Mouse (Mus musculus) layer of hippocampus, adult 18-20 months (tissue): ENCODE measurements around the gene Clic6. TPM values are rescaled to one million over a fixed set of nuclear protein-coding genes. Genes with fewer than 3 reads are reported as not detected.
"Not testable (repeated sequence)": the region's sequence is repeated elsewhere in the genome, so short reads cannot be mapped to it uniquely, and the experiment has no call there.

Source experiments
- DNase-seq, 2 experiments: peaks; one replicate each; pipeline ENCODE4 v3.0.0; 2022; ENCODE audit warnings: low spot score in 2 of 2
- total RNA-seq, 2 experiments: library from RNA; stranded (reverse); gene quantifications; 2 replicates each; pipeline ENCODE4 v1.2.3; 2021

Gene Clic6
- total RNA-seq, 2 experiments from 2014 or later, result 3.1 to 4.1 TPM

DNA sequence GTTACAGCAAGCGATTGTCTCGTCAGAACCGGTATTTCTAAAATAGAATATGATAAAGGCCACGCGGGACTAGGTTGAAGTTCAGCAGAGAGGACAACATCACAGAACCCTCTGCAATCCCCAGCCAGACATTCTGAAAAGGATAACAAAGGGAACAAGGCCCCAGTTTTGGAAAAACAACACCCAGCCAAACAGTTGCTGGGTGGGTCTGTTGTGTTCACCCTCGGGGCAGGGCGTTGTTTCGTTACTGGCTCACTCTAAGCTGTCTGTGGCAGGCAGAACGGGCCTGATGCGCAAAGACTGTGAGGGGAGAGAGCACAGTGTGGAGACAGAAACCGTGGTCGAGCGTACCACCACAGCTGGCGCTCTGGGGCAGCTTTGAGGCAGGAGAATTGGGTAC lies 17.1 kb upstream of the Clic6 start:
- no peak for DNase-seq

GRCm38 (mm10) chr16:92470706-92471105 lies 14.8 kb upstream of the Clic6 start, which contains the start of gene Rcan1:
Gene Rcan1, minus strand, starts transcription at chr16:92470867.
- DNase-seq, result no peak

DNA sequence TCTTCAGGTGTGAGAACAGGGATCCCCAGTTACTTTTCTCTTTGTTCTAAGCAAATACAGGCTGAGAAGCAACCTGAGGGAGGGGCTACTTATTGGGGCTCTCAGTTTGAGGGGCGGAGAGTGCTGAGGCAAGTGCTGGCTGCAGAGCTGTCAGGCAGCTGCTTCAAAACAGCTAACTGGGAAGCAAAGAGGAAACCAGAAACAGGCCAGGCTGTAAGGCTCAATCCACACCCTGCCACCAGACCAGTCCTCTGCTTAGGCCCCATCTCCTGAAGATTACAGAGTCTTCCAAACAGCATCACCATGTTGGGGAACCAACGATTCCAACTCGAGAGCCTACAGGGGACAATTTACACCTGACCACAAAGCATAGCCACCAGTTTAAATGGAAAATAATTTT lies 12.6 kb upstream of the Clic6 start:
- DNase-seq, result no peak

DNA sequence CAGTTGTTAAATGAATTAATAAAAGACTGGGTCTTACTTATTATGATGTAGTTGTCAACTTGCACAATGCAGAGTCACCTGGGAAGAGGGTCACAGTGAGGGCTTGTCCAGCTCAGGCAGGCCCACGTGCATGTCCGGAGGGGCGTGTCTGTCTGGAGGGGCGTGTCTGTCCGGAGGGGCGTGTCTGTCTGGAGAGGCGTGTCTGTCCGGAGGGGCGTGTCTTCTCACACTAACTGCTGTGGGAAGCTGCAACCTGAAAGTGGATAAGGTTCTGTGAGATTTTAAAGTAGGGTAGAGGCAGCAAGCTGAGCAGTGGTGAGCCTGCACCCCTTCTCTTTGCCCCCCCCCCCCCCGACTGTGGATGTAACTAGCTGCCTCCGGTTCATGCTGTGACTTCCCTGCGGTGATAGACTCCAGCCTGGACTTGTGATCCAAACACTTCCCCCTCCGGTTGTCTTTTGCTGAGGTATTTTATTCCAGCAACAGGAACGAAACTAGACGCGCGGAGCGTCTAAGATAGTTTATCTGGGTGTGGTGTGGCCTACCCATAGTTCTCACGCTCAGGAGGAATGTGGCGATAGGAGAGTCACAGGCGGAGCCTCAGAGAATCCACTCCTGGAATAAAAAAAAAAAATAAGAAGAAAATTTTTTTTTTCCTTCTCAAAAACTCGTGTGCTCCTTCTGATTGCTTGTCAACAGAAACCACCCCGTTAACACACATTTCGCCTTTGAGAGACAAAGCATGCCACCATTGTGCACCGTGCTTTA lies 10.3 kb upstream of the Clic6 start:
- DNase-seq, result no peak

DNA sequence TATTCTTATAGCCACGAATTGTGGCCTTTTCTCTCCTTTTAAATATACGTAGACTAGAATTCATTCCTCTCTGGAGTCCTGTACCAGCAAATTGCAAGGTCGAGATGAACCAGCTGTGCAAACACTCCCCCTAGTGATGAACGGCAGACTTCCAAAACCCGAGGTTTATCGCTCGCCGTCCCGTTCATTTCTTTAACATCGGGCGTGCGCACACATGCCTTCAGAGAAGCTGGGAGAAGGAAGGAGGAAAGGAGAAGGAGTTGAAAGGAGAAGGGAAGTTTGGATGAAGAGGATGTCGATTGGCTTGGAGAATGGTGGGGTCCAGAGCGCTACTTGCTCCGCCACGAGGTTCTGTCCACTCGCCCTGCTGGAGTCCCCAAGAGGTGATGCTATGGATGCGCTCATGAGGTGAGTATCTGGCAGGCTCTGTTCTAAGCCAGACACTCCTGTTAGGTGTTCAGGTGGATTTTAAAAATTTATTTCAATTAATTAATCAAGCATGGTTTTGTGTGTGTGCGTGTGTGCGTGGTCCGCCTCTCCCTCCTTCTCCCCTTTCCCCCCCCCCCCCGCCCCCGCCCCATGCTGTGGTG lies 6.9 kb upstream of the Clic6 start:
- peak; percentile 53 to 84 for DNase-seq

GRCm38 (mm10) chr16:92487086-92487485 lies 1.6 kb downstream of the Clic6 start:
- no peak for DNase-seq

DNA sequence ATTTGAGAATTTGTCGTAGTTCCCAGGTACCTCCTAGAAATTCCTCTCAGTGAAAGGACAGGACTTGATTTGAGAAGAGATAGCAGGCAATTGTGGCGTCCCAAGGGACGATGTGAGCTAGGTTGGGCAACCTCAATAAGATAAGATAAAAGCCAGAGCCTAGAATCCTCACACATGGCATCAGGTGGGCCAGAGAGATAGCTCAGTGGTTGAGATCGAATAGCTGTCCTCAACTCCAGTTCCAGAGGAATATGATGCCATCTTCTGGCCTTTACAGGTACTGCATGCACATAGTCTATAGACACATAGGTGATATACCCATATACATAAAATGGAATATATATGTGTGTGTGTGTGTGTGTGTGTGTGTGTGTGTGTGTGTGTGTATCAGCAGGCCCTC lies 2.0 kb downstream of the Clic6 start:
- peak in 1 of 2 experiments; percentile 47 for DNase-seq

DNA sequence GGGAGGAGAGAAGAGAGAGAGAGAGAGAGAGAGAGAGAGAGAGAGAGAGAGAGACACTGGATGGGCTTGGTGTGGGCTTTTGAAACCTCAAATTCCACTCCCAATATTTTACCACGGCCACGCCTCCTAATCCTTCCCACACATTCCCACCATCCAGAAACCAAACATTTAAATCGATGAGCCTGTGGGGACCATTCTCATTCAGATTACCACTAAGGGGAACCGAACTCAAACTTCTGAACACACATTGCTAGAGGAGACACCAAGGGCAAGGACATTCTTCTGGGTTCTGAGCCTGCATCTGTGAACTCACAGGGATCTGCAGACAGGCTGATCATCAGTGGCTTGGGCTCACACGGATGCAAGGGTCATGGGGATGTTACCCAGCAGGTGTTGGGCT lies 2.9 kb downstream of the Clic6 start:
- no peak for DNase-seq

DNA sequence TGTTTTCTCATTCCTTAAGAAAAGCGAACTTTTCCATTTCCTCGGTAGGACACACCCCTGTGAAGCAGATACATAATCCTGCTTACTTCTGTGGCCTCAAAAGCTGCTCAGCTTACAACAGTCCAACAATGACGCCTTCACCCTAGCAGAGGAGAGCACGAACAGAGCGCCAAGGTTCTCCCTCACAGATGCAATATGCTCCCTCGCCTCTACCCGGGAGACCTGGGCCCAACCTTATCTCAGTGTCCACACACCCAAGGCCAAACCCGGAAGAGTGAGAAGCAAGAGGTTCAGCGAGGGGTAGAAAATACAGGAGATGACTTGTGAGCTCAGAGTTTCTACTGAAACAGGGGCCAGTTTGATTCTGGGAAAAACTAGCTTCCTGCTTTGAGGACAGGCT lies 3.8 kb downstream of the Clic6 start:
- no peak for DNase-seq

- DNase-seq, result no peak
Measured at GRCm38 (mm10) chr16:92497851-92498588, 12.5 kb downstream of the Clic6 start.

GRCm38 (mm10) chr16:92498589-92498981 lies 13.0 kb downstream of the Clic6 start:
- DNase-seq, result no peak

GRCm38 (mm10) chr16:92499324-92499723 lies 13.8 kb downstream of the Clic6 start:
- DNase-seq, result no peak

- no peak for DNase-seq
Measured at GRCm38 (mm10) chr16:92500534-92500933, 15.0 kb downstream of the Clic6 start.

- no peak for DNase-seq
Measured at GRCm38 (mm10) chr16:92503105-92503504, 17.6 kb downstream of the Clic6 start.

GRCm38 (mm10) chr16:92507573-92507972 lies 22.0 kb downstream of the Clic6 start:
- DNase-seq, result no peak

- DNase-seq, result peak; percentile 59 to 83
Measured at GRCm38 (mm10) chr16:92510835-92511772, 25.6 kb downstream of the Clic6 start.

DNA sequence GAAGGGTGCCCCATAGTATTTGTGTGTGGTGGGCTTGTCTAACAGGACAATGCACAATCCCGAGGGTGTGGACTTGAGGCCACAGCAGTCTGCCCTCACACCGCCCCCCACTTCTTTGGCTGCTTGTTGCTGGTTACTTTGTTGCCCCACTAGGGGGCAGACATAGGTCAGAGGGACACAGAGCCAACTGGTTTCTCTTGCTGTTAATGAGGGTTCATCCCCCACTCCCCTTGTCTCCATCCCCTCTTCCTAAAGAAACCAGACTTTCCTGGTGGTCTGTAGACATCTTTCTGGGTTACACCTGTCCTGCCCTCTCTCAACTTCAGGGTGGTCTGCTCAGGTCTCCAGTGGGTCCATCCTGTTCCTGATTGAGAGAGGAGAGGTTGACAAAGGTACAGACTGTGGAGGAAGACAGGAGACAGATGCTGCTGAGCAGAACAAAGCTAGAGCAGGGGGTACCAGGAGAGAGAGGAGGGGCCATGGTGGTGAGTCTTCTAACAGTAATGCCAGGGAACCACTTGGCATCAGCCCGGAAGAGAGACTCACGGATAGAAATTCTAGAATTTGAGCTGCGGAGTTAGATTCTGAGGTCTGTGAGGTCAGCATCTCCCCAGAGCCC lies 26.3 kb downstream of the Clic6 start:
- peak in 1 of 2 experiments; percentile 33 for DNase-seq

DNA sequence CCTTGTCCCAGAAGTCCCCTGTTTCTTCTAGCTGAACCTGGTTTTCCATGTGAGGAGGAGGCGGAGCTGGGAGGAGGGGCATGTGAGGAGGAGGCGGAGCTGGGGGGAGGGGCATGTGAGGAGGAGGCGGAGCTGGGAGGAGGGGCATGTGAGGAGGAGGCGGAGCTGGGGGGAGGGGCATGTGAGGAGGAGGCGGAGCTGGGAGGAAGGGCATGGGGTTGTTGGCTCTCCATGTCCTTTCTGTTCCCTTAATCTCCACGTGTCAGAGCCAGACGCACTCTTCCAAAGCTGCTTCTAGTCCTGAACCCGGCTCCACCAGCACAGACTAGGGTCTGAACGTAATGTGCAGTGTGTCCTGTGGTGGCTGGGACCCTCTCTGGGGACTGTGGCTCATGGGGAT lies 29.4 kb downstream of the Clic6 start:
- DNase-seq, result not testable (repeated sequence)

- no peak for DNase-seq
Measured at GRCm38 (mm10) chr16:92516139-92516538, 30.6 kb downstream of the Clic6 start.

DNA sequence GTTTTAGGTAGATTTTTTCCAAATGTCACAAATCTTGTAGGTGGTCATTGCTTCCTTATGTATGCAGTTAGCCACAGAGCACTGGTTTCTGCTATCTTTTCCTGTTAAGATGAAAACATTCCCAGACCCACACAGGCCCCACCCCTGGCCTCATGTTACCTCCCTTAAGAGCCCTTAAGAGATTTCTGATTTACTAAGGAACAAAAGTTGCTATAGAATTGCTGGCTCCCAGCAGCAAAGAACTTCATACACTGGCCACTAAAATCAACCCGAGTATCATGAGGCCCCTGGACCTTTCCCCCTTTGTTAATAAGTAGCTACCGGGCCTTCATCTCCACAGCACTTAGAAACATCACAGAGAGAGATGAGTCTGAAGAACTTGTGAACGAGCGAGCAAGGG lies 33.2 kb downstream of the Clic6 start:
- DNase-seq, result no peak
